Mouse (Mus musculus) heart, postnatal 4 days (tissue): Measurements from ENCODE around the gene Dhx37. TPM values are rescaled to one million over a fixed set of nuclear protein-coding genes. Genes with fewer than 3 reads are reported as not detected.
A peak's percentile ranks its signal among the peaks of the same experiment; 100 is the strongest.

ENCODE experiments used
- DNase-seq: peaks from one replicate; pipeline ENCODE4 v3.0.0; 2021
- total RNA-seq, 2 experiments: library from RNA; stranded (reverse); gene quantifications; 2 replicates each; pipeline ENCODE4 v1.2.3; 2021

The Dhx37 gene
- 10 to 100 TPM; 13.6 to 14.6 TPM for total RNA-seq

DNA sequence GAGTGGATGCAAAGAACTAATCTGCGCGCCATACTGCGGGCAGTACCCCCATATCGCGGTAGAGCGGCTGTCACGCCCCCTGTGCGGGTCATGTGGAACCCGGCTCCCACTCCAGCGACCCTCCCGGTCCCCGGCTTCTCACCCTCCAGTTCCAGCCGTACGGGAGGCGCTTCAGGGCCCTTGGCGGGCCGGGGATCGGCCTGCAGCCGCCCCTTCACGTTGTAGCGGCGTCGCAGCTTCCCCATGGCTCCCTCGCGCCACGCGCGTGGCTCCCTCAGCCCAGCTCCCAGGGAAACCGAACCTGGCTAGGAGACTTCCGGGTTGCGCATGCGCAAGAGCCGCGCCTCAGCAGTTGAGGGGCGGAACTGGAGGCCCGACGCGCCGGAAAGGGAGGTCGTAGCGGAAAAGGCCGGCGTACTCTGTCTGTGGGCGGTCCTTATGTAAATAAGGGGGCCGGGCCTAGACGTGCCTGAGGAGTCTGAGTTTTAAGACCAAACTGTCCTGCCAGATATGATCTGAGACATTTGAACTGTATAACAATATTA, at the start of gene Dhx37:
TSS of gene Dhx37 (minus strand) at position 329 of the 545 bp plus-strand sequence.
- DNase-seq, result peak; percentile 95

DNA sequence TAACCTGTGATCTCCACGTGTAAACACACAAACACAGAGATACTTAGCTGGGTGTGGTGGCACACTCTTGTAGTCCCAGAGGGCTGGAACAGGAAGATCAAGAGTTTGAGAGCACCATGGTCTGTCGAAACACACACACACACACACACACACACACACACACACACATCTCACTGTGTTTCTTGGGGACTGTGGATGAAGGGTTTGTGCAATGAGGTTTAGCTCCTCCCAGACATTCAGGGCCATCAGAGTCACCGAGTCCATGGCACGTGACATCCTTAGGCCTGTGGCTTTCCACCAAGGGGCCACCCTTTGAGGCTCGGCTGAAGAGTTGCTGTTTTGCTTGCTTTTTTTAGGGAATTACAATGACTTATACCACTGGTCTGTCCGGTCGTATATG, 48.6 kb upstream of the Dhx37 start:
- DNase-seq, result no peak

DNA sequence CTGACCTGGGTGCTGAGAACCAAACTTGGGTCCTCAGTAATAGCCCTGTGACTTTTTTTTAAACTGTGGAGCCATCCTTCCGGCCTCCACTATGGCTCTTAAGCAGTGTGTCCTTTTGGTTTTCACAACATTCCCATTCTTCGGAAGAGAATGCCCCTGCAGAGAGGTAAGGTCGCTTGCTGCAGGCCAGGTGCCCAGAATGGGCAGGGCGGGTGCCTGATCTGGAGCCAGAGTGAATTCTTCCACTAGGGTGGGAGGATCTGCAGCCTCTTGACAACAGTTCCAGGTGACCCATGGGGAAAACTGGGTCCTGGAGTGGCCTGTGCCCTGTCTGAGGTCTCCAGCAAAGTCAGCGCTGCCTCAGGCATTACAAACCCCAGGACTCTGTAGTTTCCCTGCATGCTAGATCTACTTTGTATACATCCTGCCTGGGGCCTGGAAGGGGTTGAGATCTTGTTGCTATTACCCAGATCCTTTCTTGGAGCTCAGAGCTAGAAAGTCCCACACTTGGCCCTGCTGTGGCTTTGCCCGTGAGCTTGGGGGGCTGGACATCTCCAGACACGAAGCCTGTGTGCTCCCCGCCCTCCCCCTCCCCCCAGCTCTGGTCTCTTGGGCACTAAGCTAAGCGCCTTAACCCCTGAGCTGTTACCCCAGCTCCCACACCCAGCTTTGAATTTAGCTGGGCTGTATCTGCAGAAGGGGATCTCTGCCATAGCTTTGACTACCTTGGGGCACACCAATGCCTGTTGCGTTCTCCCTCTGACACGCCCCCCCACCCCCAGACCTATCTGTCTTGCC, 46.7 kb upstream of the Dhx37 start:
- DNase-seq, result no peak

DNA sequence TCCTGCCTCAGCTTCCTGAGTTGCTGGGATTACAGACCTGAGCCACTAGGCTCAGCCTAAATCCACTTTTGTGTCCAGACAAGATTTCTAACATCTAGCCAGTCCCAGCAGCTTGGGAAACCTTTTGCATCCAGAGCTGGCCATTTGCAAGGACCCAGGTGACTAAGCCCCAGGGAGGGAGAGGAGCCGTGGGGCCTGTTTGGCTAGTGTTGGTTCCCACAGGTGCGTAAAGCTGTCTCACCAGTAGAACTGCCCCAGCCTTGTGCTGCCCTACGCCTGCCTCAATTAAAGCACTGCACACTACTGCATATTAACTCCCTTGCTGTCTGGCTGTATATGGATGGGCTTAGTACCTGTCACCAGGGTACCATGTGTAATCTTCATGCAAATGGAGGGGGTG, 45.5 kb upstream of the Dhx37 start:
- DNase-seq, result no peak

DNA sequence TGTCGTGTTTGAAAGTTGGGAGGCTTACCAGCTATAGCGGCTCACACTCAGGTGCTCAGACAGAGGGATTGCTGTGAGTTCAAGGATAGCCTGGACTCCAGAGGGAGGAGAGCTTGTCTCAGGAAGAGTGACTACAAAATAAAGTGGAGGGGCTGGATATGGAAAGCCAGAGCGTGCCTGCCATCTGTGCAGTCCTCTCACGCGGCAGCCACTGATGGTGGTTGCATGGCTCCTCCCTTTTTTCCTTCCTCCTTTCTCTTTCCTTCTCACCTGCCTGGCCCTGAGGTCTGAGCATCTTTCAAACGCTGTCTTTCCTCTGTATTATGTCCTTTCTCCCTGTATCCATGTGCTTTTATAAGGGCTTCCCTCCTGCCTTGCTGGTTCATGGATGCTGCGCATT, 44.1 kb upstream of the Dhx37 start:
- DNase-seq, result no peak

DNA sequence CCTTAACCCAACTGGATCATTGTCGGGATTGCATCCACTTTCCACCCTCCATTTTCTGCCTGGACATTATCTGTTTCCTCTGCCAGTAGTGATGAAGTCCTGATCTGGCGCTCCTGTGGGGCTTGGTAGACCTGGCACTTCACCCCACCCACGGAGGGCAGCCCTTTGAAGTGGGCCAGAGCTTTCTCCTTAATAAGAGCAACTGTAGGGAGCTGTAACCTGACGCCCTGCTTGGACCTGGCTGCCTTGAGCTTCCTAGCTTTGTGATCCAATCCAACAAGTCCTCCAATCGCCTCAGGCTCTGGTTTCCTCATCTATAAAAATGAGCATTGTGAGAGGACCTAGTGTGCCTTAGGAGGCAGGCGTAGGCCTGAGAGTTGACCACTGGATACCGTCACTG, 43.6 kb upstream of the Dhx37 start:
- DNase-seq, result no peak

DNA sequence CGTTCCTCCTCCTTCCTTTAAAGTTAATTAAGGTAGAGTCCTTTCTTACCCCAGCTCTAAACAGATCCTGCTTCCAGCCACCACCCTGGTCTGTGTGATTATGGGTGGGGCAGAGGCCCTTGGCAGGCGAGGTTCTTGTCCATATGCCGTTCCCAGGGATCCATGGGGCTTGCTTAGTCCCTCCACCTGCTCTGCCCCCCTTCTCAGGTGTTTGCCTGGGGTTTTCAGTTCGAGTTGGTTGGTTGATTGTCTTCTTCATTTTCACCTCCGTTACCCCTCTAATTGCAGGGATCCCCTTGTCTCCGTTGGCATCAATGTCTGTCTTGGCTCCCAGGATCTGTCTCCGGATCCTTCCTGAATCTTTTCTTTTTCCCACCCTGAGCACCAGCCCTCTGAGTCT, 42.9 kb upstream of the Dhx37 start:
- DNase-seq, result no peak

DNA sequence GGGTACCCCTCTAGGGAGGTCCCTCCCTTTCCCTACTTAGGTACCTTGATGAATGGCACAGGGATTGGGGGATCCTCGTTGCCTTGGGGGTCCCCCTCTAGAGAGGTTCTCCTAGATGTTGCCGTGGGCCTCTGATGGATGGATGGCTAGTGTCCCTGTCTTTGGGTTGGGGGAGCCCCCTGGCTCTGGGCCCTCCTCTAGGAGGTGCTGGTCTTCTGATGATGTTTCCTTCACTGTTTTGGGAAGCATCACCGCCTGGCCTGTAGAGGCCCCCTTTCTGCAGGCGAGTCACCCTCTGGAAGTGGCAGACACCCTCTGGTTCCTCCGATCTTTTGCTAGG, 42.3 kb upstream of the Dhx37 start:
- DNase-seq, result peak; percentile 22

DNA sequence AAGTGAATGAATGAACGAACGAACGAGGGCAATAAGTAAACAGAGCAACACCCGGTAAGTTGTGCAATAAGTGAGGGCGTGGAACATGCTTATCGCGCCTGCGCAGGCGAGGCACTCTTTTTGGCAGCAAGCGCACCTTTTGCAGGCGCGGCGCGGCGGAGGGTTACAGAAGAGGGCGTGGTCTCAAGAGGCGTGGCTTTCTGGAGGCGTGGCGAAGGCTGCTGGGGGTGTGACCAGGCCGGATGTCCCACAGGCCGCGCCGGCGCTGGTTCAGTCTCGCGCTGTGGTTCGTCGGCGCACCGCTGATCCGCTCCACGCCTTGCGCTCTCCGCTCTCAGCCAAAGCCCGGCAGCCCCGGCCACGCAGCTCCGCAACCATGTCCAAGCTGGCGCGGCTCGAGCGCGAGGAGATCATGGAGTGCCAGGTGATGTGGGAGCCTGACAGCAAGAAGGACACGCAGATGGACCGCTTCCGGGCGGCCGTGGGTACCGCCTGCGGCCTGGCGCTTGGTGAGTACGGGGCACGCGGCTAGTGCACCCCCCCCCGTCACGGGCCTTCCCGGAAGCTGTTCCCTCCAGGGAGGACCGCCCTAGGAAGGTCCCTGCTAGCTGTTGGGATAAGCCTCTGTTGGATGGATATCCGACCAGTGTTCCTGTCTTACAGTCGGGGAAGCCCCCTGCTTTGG, 41.8 kb upstream of the Dhx37 start, which contains the start of gene Aacs:
TSS of gene Aacs (plus strand) at position 214 of the 685 bp plus-strand sequence.
- DNase-seq, result peak; percentile 99

DNA sequence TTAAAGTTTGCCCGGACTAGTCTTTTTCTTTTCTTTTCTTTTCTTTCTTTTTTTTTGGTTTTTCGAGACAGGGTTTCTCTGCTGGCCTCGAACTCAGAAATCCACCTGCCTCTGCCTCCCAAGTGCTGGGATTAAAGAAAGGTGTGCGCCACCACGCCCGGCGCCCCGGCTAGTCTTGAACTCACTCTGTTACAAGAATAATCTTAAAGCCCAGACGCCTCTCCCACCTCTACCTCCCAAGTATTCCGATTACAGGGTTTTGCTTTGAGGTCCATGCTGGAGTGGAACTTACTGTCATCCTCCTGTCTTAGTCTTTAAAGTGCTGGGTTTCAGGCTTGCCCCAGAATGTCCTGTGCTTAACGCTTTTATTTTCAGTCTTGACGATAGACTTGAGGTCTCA, 41.1 kb upstream of the Dhx37 start:
- DNase-seq, result no peak

DNA sequence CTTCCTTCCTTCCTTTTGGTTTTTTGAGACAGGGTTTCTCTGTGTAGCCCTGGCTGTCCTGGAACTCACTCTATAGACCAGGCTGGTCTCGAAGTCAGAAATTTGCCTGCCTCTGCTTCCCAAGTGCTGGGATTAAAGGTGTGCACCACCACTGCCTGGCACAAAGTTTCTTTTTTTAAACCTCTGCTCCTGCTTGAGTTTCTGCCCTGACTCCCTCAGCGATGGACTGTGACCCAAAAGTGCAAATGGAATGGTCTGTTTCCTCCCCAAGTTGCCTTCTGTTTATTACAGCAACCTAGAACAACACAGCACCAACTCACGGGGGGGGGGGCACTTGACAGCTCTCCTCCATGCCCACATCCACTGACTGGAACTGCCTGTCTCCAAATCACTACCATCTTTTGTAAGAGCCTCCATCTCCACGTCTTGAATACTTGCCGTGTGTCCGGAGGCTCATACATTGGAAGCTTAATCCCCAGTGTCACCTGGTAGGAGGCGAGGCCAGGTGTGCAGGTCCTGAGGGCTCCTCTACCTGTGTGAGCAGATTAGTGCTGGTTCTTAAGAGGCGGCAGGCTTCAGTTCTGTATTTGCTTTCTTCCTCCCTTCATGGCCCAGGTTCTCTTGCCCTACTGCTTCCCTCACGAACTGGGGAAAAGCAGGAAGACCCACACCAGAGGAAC, 39.0 kb upstream of the Dhx37 start:
- no peak for DNase-seq

DNA sequence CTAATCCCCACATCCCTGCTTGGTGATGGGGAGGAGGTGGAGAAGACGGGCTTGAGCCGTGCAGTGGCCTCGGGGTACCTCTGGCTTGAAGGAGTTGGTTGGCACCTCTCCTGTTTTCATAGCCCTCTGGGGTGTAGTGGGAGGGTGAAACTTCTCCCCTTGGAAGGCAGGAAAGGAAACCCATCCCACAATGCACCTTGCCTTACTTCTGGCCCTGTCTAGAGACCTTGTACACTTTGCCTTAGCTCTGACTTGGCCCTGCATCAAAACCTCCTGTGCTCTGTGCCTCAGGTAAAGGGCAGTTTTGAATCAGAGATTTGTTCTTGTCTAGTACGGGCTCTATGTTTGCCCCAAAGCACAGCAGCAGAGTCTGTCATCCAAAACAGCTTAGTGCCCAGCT, 36.8 kb upstream of the Dhx37 start:
- DNase-seq, result no peak

DNA sequence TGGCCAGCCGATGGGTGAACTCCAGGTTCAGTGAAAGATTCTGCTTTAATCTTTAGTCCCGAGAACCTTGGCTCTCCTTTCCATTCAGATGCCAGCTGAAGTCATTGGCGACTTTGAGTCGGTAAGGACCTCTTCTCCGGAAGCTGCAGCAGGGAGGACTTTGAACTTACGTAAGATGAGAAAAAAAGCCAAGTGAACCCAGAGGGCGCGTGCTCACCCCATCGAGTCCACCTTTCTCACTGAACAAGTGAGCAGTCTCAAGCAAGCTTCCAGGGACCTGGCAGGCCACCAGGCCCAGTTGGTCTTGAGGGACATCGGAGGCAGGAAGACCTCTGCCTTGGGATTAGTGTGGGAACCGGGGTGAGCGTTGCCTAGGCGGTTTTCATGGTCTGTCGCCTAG, 33.3 kb upstream of the Dhx37 start:
- DNase-seq, result no peak

DNA sequence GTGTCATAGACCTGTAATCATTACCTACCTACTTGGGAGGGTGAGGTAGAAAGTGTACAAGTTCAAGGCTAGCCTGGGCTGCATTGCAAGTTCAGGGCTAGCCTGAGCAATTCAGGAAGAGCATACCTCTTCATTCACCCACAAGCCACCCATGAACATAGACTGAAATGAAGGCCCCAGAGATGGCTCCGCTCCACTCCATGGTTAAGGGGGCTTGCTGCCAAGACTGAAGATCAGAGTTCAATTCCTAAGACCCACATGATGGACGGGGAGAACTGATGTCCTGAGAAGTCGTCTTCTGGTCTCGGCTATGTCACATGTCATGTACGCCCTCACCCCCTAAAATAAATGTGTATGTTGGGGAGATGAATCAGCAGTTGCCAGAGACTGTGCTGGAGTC, 32.6 kb upstream of the Dhx37 start:
- DNase-seq, result no peak

DNA sequence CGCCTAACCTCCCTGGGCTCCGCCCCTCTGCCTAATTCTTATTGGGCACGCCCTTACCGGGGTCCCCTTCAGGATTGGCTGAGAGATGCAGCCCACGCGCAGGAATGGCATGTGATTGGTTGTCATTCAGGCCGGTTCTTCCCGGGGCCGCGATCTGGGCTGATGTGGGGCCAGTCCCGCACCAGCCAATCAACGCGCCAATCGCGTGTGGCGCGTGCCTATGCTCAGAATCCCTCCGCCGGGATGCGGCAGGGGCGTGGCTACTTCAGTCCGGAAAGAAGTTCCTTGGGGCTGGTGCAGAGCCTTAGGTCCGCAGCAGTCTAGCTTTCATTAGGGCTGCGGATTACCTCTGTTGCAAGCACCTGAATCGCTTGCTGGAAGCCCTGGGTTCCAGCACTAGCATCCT, 31.8 kb upstream of the Dhx37 start:
- DNase-seq, result peak; percentile 94

DNA sequence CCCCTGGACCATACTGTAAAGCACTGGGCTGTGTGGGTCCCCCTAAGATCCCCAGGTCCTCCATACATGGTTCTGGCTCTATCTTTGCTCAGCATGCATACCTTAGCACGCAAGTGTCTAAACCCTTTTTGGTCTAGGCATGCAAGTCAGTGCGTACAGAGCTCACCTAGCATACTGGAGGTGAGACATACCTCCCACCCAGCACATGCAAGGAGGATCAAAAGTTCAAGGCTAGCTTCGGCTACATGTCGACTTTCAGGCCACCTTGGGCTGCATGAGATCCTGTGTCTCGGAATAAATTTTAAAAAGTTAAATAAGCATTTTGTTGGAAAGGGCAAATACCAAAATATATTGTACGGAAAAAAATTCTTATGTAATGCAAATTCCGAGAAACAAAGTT, 31.3 kb upstream of the Dhx37 start:
- no peak for DNase-seq

DNA sequence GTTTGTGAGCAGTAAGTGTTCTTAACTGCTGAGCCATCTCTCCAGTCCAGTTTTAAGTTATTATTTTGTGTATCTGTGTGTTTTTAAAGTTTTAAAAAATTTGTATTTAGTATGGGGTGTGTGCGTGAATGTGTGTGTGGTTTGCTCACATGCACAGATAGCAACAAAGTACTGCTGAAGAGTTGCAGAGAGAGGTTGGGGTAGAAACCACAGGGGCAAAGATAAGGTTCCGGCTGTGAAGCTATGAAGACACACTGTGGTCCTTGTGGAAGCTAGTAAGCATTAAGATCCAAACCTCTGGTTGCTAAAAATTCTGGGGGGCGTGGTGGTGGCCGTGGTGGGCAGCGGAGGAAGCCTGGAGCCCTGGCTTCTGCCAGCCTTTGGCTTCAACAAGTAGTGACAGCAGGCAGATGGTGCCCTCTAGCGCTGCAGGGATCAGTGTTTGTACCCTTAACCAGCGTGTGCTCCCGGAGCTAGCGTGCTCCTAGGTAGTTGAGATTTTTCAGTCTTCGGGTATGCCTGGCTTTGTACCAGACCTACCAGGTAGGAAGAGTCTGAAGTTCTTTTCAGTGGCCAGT, 28.0 kb upstream of the Dhx37 start:
- peak; percentile 65 for DNase-seq

DNA sequence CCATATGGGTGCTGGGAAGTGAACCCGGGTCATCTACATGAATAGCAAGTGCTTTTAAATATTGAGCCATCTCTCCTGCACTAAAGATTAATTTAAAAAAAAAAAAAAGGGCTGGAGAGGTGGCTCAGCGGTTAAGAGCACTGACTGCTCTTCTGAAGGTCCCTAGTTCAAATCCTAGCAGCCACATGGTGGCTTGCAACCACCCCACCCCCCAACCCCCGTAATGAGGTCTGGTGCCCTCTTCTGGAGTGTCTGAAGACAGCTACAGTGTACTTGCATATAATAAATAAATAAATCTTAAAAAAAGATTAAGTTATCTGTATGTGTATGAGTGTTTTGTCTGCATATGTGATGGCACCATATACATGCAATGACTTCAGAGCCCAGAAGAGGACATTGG, 26.7 kb upstream of the Dhx37 start:
- DNase-seq, result no peak

DNA sequence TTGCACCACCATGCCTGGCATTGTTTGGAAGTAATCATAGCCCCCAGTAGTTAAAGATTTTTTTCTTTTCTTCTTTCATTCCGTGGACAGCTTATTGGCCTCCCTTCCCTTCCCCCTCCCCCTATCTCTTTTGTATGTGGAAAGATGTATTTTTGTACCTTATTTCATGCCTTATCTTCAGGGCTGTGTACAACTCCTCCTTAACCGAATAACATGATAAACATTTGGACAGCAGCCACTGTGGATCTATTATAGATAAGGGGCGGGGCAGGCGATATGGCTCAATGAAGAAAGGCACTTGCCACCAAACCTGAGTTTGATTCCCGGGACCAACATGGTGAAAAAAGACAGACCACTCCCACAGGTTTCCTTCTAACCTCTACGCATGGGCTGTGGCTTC, 23.6 kb upstream of the Dhx37 start:
- DNase-seq, result no peak

DNA sequence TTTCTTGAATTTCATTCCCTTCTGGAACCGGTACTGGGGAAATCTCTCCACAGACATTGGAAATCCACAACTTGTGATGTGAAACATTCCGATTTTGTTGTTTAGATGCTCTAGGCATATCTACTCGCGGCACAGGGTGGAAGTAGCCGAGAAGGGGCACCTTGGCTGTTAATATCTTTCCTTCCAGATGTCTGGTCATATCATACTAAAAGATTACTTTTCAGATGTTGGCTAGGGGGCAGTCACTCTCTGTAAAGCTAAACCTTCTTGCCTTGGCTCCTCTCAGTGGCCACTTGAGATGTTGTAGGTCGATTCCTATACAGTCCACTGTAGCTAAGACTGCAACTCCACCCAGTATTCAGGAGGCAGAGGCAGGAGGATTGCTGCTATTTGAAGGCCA, 22.2 kb upstream of the Dhx37 start:
- DNase-seq, result no peak

DNA sequence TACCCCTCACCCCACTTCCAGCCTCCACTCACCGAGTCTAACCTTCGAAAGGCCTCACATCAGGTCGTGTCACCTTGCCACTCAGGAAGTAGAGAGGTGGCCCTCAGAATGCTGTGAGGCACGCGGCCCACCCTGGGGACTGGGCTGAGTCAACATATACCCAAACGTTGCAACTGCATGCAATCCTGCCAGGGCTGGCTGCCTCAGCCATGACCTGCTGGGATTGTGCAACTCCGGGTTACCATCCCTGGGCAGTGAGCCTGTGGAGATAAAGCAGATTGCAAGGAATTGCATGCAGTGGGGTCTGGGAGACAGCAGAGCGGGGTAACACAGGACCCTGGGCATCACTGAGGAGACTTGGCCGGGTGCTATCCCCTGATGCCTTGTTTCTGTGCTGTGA, 18.7 kb upstream of the Dhx37 start:
- DNase-seq, result no peak

DNA sequence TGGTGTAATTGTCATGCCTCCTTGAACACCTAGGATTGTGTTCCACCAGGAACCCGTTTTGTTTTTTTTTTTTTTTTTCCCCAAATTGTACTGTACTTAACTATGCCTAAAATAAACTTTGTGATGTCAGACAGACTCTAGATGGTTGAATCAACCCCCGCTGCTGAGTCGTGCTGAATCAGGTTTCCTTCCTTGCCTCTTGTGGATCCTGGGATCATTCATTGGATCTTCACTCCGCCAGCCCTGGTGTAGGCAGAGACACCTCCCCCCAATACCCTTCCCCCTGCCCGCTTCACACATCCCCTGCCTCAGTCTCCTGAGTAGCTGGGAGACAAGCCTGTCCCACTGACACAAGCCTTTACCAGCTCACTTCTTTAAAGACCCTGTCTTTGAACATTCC, 15.4 kb upstream of the Dhx37 start:
- DNase-seq, result no peak

DNA sequence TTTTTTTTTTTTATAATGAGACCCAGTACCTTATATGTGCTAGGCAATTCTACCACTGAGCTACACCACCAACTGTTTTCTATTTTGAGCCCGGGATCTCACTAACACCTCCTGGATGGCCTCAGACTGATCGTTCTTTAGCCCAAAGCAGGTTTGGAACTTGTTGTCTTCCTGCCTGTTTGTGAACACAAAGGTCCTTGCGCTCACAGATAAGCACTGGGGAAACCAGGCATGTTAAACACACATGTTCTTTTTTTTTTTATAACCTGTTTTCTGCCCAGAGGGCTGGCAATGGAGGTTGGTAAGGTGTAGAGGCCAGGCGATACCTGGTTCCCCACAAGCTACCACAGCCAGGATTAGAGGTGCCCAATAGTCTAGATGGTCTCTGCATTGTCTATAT, 14.7 kb upstream of the Dhx37 start:
- no peak for DNase-seq
